Mouse (Mus musculus): Measurements from ENCODE around the gene Gabpb1.
A peak's percentile ranks its signal among the peaks of the same experiment; 100 is the strongest.

Gabpb1 gene

DNA sequence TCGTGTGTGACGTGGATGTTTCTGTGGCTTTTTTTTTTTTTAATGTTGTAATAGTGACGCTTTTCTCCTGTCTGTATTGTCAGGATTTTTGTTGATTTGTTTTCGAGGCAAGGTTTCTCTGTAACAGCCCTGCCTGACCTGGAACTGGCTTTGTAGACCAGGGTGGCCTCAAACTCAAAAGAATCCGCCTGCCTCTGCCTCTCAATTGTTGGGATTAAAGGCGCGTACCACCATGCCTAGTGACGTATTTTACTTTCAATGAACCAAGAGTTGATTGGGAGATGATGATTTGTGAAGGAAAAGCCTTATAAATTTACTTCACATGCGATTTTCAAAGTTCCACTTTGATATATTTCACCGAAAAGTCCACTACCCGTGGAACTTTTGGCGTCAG, at the start of gene Gabpb1:
Gene Gabpb1, minus strand, starts transcription at position 216 of the 394 bp plus-strand sequence.
- DNase-seq (ENCODE audit: low spot score), result peak; percentile 11

DNA sequence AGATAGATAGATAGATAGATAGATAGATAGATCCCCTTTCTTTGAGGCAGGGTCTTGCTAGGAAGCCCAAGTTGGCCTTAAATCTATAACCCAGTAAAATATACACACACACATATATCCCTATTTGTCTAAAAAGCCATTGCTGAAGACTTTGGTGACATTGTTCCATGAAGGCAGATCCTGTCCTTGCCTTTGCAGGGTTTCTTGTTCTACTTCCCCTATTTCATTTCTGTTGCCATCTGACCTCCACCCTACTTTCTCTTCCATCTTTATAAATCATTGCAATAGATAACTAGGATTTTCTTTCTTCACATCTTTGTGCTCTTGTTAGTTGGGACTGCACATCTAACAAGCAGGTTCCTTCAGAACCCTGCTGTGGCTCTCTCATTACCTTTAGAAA, 36.8 kb upstream of the Gabpb1 start:
- no peak for DNase-seq (ENCODE audit: low spot score)

DNA sequence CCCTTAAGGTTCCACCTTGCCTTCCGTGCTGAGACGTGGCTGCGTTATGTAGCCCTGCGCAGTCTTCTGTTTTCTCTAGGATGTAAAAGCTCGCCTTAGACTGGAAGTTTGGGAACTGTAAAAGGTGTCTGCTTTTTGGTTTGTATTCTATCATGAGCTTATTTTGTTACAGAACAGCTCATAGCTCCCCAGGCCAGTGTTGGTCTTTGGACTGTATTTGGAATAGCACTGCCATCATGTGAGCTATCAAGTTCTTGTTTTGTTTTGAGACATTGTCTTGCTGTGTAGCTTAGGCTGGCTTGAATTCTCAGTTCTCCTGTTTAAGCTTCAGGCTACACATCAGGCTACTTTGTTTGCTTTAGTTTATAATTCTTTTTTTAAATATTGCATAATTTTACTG, 36.4 kb upstream of the Gabpb1 start:
- DNase-seq (ENCODE audit: low spot score), result no peak

DNA sequence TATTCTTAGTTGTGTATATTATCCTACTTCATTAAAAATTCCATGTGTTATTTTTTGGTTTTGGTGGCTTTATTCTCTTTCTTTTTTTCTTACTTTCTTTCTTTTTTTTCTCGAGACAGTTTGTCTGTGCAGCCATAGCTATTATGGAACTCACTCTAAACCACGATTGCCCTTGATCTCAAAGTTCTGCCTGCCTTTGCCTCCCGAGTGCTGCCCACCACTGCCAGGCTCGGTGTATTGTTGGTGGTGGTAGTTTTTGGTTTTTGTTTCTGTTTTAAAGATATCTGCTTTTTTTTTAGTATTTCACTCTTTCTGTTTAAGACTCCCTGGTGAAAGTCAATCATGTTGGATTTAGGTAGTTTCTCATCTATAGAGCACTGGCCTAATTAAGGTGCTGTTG, 32.2 kb upstream of the Gabpb1 start:
- no peak for DNase-seq (ENCODE audit: low spot score)

DNA sequence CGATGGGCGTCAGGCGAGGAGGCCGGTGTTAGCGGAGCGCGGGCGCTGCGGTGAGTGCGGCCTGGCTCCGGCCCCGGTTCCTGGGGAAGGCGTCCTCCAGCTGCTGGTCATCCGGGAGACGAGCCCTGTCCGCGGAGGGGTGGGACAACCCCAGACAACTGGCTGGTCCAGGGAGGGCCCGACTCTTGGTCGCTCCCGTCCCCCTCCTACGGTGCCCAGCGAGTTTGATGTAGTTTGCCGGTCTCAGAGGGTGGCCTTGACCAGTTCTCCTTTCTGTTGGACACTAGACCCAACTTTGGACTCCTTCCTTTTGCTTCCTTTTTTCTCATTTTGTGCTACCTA, 31.3 kb upstream of the Gabpb1 start:
- no peak for DNase-seq (ENCODE audit: low spot score)

DNA sequence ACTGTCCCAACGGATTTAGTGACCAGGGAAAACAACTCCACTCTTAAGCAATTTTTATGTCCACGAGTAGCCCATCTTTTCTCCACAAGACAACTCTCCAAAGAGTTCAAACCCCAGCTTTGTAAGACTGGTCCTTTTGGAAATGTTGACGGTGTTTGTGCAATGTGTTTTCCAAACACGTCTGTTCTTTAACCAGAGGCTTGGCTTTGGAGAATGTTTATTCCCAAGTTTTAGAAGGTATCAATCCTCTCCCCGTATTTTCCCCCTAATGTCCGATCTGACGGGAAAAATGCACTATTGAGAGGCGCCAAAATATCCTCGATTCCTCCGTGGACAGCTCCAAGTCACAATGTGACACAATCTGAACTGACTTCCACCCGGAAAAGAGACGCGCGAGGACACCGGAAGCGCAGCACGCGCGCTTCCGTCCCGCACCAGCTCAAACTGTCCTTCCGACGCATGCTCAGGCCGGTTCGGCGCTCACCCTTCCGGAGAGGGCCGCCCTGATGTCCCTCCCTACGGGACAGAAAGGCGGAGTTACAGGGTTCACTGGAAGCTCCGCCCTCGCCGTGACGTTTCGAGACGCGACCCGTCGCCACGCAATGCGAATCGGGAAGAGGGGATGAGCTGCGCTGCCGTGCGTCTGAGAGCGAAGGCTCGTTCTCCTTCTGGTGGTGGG, 30.8 kb upstream of the Gabpb1 start, which contains the start of gene Usp8:
Gene Usp8, plus strand, starts transcription at position 570 of the 679 bp plus-strand sequence.
- peak; percentile 100 for DNase-seq (ENCODE audit: low spot score)

DNA sequence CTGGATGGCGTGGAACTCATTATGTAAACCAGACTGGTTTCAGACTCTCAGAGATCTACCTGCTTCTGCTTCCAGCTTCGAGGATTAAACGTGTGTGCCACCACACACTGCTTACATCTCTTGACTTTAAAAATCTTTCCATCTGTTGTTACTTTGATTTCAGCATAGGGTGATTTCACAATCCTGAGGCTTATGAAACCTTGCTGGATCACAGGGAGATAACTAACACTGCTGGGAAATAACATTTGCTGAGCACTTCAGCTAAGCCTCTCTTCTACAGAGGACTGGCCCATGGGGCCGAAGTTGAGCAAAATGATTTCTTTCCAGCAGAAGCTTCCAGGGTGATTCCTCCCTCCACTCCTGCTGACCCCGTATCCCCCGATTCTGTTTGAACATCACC, 19.1 kb upstream of the Gabpb1 start:
- DNase-seq (ENCODE audit: low spot score), result no peak

DNA sequence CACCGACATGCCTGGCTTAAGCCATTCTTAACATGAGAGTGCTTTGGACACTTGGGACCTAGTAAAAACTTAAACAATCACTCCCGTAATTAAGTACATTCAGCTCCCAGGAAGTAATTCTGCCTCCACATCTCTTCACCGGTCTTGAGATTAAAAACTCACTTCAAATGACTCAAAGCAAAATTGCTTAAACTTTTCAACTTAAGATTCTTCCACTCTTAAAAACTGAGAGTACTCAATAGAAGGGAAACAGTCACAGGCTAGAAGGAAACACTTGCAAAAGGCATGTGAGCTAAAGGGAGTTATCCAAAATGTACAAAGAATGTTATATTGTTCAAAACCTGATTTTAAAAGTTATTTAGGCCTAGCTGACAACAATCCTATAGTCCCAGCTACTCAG, 15.2 kb upstream of the Gabpb1 start:
- no peak for DNase-seq (ENCODE audit: low spot score)

DNA sequence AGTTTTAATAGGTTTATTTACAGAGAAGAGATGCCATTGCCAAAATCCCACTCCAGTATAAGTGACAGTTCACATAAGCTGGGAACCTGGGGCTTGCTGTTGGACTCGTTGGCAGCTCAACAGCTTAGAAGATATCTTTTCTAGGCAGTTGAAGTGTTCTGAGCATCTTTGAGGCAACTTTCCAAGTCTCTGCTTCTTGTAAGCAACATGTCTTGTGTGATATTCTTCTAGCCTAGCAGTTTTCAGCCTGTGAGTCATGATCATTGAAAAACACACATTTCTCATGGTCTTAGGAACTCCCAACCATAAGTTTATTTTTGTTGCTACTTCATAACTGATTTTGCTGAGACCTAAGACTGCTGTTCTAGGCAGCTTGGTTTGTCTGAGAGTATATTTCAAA, 6.8 kb upstream of the Gabpb1 start:
- no peak for DNase-seq (ENCODE audit: low spot score)

DNA sequence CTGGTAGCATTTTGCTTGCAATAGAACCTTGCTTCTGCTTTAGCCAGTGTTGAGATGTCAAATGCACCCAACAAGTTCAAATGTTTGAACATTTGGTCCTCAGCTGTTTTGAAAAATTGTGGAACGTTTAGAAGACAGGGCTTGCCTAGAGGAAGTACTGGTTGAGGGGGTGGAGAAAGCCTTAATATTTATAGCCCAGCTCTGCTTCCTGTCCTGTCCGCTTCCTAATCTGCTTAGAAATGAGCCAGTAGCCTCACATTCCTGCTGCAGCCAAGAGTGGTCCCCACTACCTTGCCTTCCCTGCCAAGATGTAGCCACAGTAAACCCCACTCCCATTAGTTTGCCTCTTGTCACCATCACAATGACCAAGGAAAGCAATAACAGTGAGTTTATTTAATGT, 6.2 kb upstream of the Gabpb1 start:
- no peak for DNase-seq (ENCODE audit: low spot score)

DNA sequence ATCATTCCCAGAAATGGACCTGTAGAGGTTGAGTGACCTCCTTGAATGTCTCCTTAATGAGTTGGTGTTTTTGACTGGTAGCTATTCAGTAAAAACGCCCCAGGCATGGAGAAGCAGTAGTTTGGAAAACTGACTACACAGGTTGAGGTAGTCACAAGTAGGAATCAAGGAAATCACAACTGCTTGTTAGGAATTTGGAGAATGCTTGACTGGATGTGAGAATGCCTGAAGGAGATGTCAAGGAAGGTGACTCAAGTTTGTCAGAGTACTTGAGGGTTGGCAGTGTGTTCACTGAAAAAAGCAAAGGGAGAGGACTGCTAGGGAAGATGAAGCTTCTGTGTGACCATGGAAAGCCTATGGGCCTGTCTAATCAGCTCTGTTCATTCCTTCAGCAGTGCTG, 1.2 kb upstream of the Gabpb1 start:
- DNase-seq (ENCODE audit: low spot score), result no peak

DNA sequence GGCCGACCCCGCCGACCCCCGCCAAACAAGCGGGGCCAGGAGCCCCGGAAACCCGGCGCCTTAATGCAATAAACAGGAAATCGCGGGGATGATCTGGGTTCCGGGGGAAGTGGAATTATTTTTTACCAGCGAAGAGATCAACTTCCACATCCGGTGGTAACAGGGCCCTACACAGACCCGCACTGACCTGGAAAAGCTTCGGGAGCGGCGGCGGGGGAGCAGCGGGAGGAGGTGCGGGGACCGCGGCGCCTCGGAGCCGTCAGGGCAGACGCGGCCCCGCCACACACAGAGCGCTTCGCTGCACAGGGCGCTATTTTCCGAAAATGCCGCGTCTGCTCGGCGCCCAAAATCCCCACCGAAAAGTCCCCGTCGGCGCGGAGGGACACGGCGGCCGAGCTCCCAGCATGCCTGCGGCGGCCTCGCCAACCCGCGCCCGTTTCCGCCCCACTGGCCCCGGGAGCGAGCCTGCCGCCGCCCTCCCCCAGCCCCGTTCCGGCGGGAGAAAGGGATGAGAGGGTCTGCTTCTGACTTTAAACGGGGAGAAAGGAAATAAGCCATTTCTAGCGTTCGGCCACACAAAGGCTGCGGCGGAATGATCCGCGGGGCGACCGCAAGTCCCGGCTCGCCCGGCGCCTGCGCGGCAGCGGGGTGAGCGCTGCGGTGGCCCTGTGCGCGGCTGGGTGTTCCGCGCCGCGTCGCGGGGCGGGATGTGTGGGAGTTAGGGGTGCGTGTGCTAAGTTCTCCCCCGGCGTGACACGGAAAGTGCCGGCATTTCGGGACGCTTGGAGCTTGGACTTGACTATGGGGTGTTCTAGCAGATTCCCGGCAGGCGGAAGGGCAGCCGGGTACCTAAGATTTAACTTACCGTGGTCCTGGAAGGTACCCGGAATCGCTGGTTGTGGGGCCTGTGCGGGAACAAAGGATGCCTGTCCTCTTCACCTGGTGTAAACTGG, 692 bp downstream of the Gabpb1 start:
- DNase-seq (ENCODE audit: low spot score), result peak; percentile 91

DNA sequence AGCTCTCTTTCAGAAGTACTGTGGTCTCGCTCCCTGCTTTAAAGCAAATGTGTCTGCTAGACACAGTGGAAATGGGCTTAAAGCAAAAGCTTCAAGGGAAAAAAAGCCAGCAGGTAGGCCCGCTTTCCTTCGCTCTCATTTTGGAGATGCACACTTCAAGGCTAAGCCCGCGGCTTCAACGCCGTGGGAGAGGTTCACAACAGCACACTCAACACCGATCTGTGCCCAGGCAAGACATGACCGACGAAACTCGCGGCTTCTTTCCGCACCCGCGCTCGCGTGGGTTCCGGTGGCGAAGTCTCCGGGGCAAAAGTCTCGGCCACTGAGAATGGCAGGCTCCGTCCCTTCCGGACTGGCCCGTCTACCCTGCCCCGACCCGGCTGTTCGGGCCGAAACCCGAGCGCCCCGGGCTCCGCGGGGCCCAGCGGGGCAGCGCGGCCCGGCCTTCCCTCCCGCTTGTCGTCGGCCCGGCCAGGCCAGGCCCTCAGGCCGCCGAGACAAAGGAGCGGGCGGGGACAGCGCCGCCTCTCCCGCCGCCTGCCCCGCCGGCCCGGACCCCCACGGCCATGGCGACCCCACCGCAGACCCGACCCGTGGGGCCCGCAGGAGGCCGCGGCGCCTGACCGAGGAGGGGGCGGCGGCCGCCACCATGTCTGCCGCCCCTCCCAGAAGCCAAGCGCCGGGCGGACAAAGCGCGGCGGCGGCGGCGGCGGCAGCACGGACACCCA, 1.5 kb downstream of the Gabpb1 start:
- DNase-seq (ENCODE audit: low spot score), result peak; percentile 53

DNA sequence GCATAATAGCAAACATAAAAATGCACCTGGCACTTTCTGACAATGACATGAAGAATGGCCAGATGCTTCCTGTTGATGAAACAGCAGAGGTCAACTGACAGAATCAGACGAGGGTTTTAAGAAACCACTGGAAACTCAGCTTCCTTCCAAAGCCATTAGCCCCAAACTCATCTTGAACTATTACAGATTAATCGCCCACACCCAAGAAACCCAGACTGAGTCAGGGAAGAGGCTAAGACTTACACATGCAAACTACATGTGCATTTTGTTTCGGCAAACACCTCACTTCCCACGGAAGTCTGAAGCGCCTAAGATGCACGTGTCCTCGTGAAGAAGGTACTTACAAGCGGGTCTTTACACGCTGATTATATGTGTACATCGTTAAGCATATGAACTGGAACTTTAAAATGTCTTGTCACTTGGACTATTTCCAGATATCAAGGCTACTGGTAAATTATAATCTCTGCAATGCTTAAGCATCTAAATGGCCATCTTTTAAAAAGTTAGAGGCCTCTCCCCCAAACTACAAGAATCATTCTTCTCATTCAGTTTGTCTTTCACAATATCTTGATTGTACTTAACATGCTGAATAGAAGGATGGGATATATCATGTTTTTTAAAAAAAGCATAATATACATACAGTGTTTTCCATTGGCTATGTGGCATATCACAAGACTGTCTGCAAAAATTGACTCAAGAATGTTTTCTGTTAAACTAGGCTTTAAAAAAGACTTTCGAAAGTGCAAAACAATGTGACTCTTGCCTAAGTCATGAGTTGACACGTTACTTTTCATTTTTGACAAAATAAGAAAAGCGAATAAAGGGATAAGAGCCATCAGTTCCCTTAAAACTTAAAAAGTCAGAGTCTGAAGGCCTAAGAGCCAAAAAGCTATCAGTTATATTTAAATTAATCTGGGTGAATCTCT, 2.6 kb downstream of the Gabpb1 start:
- peak; percentile 8 for DNase-seq (ENCODE audit: low spot score)

DNA sequence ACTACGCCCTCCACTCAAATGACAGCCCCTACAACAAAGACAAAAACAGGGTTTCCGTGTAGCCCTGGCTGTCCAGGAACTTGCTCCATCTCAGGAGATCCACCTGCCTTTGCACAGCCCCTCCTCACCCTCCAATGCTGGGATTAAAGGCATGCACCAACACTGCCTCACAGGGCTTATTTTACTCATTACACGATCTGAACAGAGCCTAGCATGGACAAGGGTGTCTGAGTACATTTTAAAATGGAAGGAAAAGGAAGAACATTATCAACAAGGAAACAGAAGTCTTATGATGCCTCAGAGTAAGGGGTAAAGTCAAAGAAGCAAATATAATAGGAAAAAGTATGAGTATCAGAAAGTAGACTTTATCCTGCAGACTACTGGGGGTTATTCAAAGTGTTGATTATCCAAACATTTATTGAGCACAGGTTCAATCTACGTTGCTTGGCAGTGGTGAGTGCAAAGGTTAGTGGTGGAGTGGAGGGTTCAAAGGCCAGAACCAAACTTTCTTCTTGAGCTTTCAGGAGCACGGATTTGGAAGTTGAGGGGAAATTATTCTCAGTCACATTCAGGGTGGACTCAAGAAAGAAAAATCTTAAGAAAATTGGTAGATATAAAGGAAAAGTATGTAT, 7.4 kb downstream of the Gabpb1 start:
- DNase-seq (ENCODE audit: low spot score), result no peak

DNA sequence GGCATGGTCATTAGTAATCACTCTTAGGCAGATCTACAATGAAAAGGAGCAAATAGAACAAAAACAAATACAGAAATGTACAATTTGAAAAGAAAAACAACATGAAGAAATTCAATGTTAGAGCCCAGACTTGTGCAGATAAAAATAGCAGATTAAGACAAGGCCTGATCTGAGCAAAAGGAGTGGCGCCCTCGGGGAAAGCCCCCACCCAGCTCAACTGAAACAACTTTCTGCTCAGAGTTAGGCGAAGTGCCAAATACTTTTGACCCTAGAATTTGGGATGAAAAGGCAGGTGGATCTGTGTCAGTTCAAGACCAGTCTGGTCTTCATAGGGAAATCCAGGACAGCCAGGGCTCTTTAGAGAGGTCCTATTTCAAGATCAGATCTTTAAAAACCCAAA, 10.2 kb downstream of the Gabpb1 start:
- no peak for DNase-seq (ENCODE audit: low spot score)

DNA sequence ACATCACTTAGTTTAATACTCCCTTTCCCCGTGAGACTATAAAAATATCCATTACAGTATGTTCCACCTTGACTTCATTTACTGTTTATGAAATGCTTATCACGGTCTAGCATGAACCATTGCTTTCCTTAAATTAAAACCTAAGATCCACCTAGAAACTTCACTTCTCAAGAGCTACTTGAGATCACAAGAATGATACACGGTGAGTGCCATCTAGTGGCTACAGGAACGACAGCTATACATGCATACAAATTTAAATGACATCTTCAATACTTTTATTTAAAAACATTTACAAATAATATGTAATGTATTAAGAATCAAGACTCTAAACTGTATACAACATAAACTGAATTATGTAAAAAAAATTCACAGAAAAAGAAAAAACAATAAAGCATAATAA, 12.7 kb downstream of the Gabpb1 start:
- peak; percentile 61 for DNase-seq (ENCODE audit: low spot score)

DNA sequence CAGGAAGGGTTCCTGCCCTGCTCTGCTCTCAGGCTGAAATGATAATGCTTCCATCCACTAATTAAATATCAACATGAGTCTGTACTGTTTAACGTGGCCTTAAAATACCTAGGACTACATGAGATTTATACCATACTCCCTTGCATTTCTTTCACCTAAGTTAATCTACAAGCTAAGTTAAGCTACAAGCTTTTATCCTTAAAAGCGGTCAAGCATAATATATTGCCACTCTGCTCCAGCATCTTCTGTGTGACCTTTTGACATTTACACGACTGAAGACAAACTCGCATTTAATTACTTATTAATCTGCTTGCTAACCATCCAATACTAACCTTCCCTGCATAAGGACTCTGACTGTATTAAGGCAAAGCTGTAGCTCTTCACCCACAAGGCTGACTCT, 23.2 kb downstream of the Gabpb1 start:
- DNase-seq (ENCODE audit: low spot score), result no peak

DNA sequence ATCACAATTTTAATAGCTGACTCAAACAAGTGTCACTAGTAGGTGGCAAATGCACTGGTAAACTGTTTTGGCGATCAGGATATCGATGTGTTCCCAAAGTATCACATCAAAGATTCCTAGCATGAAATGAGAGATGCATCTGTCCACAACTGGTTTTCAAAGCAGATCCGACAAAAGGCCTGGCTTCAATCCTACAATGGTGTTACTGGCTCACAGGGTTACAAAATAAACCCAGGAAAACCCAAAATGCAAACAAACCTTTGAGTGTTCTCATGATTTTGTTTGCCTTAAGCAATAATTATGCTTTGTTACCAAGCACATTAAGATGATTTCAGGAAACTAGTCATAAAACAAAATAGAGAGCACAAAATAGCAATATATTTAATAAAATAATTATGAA, 28.4 kb downstream of the Gabpb1 start:
- DNase-seq (ENCODE audit: low spot score), result no peak

DNA sequence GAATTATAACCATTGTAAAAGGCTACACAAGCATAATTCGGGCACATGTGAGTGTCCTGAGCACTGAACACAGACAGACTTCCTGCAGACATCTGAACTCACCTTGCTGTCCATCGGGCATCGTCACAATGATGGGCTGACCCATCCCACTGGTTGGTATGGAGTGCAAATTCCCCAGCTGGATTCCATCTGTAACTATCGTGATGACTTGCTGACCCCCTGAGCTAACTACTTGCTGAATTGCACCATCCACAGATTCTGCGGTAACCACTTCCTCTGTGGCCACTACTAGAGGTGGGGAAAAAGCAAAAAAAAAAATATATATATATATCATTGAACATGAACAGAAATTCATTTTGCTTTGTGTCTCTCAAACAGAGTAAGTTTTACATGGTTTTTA, 29.7 kb downstream of the Gabpb1 start:
- no peak for DNase-seq (ENCODE audit: low spot score)

DNA sequence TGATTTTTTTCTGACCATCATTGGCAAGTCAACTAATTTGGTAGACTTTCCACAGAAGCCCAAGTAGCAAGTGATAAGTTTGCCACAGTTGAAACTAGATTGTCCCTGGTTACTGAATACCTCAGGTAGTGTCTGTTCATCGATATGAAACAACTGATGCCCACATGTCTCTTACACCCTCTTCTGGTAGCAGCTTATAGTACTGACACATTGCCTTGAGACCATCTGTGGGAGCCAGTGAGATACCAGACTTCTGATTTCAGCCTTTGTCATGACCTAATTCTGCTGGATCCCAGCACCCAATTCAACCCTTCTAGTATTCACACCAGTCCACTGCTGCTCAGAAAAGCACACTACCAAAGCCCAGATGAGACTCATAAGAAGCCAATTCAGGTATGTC, 31.4 kb downstream of the Gabpb1 start:
- no peak for DNase-seq (ENCODE audit: low spot score)
